Mouse (Mus musculus) liver, embryonic 14.5 days (tissue): ENCODE results near the gene Celf5. TPM values are rescaled to one million over a fixed set of nuclear protein-coding genes. Genes with fewer than 3 reads are reported as not detected.

ENCODE experiments used
- ATAC-seq: fragments of 200-750 bp; cut with Nextera tagmentation; 2 replicates; pipeline ENCODE4 v1.8.0; 2017; ENCODE audit warnings: moderate number of reproducible peaks, mild to moderate bottlenecking, moderate library complexity; ENCODE audit not compliant: insufficient read depth
- DNase-seq, 3 experiments: peaks; one replicate each; pipeline ENCODE4 v3.0.0-alpha.2; 2012 to 2013; ENCODE audit warnings: low read depth in 3 of 3, low spot score in 3 of 3
- H3K27ac ChIP-seq: fragments of 300-500 bp; sonication (generic); 2 replicates; pipeline ENCODE4 v1.5.1; 2014; ENCODE audit warnings: moderate library complexity, mild to moderate bottlenecking, control low read depth, inconsistent platforms
- H3K27me3 ChIP-seq: fragments of 300-500 bp; sonication (generic); 2 replicates; pipeline ENCODE4 v1.6.1; 2014; ENCODE audit warnings: mild to moderate bottlenecking, low read length, moderate library complexity; ENCODE audit not compliant: control insufficient read depth, insufficient read depth
- H3K36me3 ChIP-seq: fragments of 300-500 bp; sonication (generic); replicated peaks from 2 replicates; pipeline ENCODE4 v1.6.1; 2014; ENCODE audit warnings: low read depth; ENCODE audit not compliant: control insufficient read depth, insufficient read depth
- H3K4me1 ChIP-seq, 2 experiments: fragments of 200-500 bp in 1 of 2; fragments of 300-500 bp in 1 of 2; sonication (generic) in 1 of 2; replicated peaks; 2 replicates each; pipeline ENCODE4 v1.6.1; 2012 to 2014; ENCODE audit warnings: antibody characterized with exemption in 1 of 2, inconsistent platforms in 1 of 2, low read length in 1 of 2; ENCODE audit not compliant: control insufficient read depth in 2 of 2, insufficient read depth in 2 of 2
- H3K4me2 ChIP-seq: fragments of 300-500 bp; sonication (generic); 2 replicates; pipeline ENCODE4 v1.6.1; 2014; ENCODE audit warnings: low read depth, mild to moderate bottlenecking, control low read depth, moderate library complexity
- H3K4me3 ChIP-seq, 2 experiments: fragments of 200-500 bp in 1 of 2; fragments of 300-500 bp in 1 of 2; sonication (generic) in 1 of 2; 2 replicates each; pipeline ENCODE4 v1.5.1; 2012 to 2014; ENCODE audit warnings: low read depth in 2 of 2, low read length in 2 of 2, mild to moderate bottlenecking in 2 of 2, control low read depth in 1 of 2, inconsistent platforms in 1 of 2, moderate library complexity in 1 of 2; ENCODE audit not compliant: insufficient read depth in 1 of 2
- H3K9ac ChIP-seq: fragments of 300-500 bp; sonication (generic); replicated peaks from 2 replicates; pipeline ENCODE4 v1.6.1; 2014; ENCODE audit warnings: mild to moderate bottlenecking, control low read depth, moderate library complexity
- H3K9me3 ChIP-seq: fragments of 300-500 bp; sonication (generic); 2 replicates; pipeline ENCODE4 v1.6.1; 2016; ENCODE audit warnings: low read length, mixed read lengths; ENCODE audit not compliant: control insufficient read depth
- CTCF ChIP-seq: IDR thresholded peaks from 2 replicates; pipeline ENCODE4 v1.5.1; 2016; ENCODE audit warnings: antibody characterized with exemption, low read depth, control low read depth
- EP300 ChIP-seq: IDR thresholded peaks from 2 replicates; pipeline ENCODE4 v1.6.1; 2016; ENCODE audit warnings: antibody characterized with exemption, low read depth
- WGBS: fragments of 180-500 bp; shearing (Covaris S2); extraction: QIAGEN DNeasy Blood & Tissue Kit; methylation state at CpG from one replicate; pipeline ENCODE4 v1.1.7; 2014; ENCODE audit not compliant: insufficient replicate concordance; 5-methylcytosine and 5-hydroxymethylcytosine counted together
- polyA plus RNA-seq, 2 experiments: library from polyadenylated mRNA; depleted of rRNA in 1 of 2; stranded (reverse) in 1 of 2; unstranded in 1 of 2; fragments of >200 nt; fragmentation: Nextera tagmentation in 1 of 2; extraction: Ambion mirVana in 1 of 2; gene quantifications; 2 replicates each; pipeline versions ENCODE4 v1.2.1 to v1.2.3; 2012 to 2014

The Celf5 gene
- polyA plus RNA-seq, 2 experiments: 0.02 TPM; not detected in 1

GRCm38 (mm10) chr10:81413310-81414261 is 68.9 kb downstream of the Celf5 start:
- Histone ChIP-seq H3K27ac (no peak overlapping the region), H3K4me3 (no peak overlapping the region), H3K36me3 (no peaks in the 10 kb centered on the region), H3K27me3 (peaks cover 2% of the 10 kb centered on the region; the same call in 1 of the 2 replicates), H3K9me3 (no peaks in the 10 kb centered on the region), H3K4me2 (peak overlapping the region; percentile 40), H3K9ac (no peak overlapping the region), H3K4me1 (peaks cover 2 to 8% of the 10 kb centered on the region in 2 experiments; a peak in 2 of 4 replicates)
- DNase-seq: no peak
- peak; percentile 14; the same call in 1 of the 2 replicates for ATAC-seq
- peak; percentile 28 for TF ChIP-seq CTCF
- TF ChIP-seq EP300: peak; percentile 60
- WGBS: 23% methylated on average over 26 of the region's 26 CpGs

- Histone ChIP-seq H3K27ac (no peak overlapping the region), H3K27me3 (peaks cover 10% of the 10 kb centered on the region), H3K9ac (no peak overlapping the region), H3K4me2 (no peak overlapping the region), H3K36me3 (no peaks in the 10 kb centered on the region), H3K4me1 (peaks cover 2 to 15% of the 10 kb centered on the region in 2 experiments; a peak in 2 of 4 replicates), H3K4me3 (no peak overlapping the region), H3K9me3 (no peaks in the 10 kb centered on the region)
- DNase-seq: no peak
- no peak for TF ChIP-seq EP300
- no peak for TF ChIP-seq CTCF
- WGBS: 62% methylated on average over 16 of the region's 16 CpGs
- ATAC-seq: no peak
Observed at GRCm38 (mm10) chr10:81412586-81413309, 69.8 kb downstream of the Celf5 start.

- H3K27ac ChIP-seq: no peak overlapping the region
- H3K9me3 ChIP-seq: no peaks in the 10 kb centered on the region
- no peaks in the 10 kb centered on the region for H3K36me3 ChIP-seq
- ATAC-seq: no peak
- TF ChIP-seq EP300: no peak
- TF ChIP-seq CTCF: no peak
- no peak overlapping the region for H3K4me3 ChIP-seq
- DNase-seq: no peak
- H3K4me1 ChIP-seq: peaks cover 2 to 15% of the 10 kb centered on the region in 2 experiments; a peak in 2 of 4 replicates
- H3K27me3 ChIP-seq: peaks cover 21% of the 10 kb centered on the region
- H3K4me2 ChIP-seq: no peak overlapping the region
- WGBS: 65% methylated on average over 18 of the region's 18 CpGs
- H3K9ac ChIP-seq: no peak overlapping the region
Observed at GRCm38 (mm10) chr10:81411471-81412400, 70.8 kb downstream of the Celf5 start.

GRCm38 (mm10) chr10:81410981-81411380 is 71.5 kb downstream of the Celf5 start:
- H3K9ac ChIP-seq: no peak overlapping the region
- no peak overlapping the region for H3K4me3 ChIP-seq
- no peak for DNase-seq
- no peak overlapping the region for H3K4me2 ChIP-seq
- H3K36me3 ChIP-seq: no peaks in the 10 kb centered on the region
- TF ChIP-seq CTCF (no peak), EP300 (no peak)
- ATAC-seq: no peak
- H3K4me1 ChIP-seq: peaks cover 2 to 15% of the 10 kb centered on the region in 2 experiments; a peak in 2 of 4 replicates
- no peak overlapping the region for H3K27ac ChIP-seq
- 72% methylated on average over 9 of the region's 9 CpGs for WGBS
- H3K27me3 ChIP-seq: peaks cover 28% of the 10 kb centered on the region
- no peaks in the 10 kb centered on the region for H3K9me3 ChIP-seq
